Mouse (Mus musculus) myocyte (in vitro differentiated cells): ENCODE measurements around the gene Ifit1. TPM values are rescaled to one million over a fixed set of nuclear protein-coding genes. Genes with fewer than 3 reads are reported as not detected.

Experiments used
- H3K27me3 ChIP-seq: one replicate; pipeline ENCODE4 v1.6.1; 2011; ENCODE audit not compliant: control insufficient read depth, insufficient read depth, insufficient read length
- H3K36me3 ChIP-seq: one replicate; pipeline ENCODE4 v1.6.1; 2011; ENCODE audit not compliant: control insufficient read depth, insufficient read depth
- H3K4me2 ChIP-seq: one replicate; pipeline ENCODE4 v1.6.1; 2011; ENCODE audit warnings: low read depth, control low read depth
- H3K4me3 ChIP-seq: one replicate; pipeline ENCODE4 v1.5.1; 2011; ENCODE audit warnings: mild to moderate bottlenecking, control low read depth, moderate library complexity
- H3K79me2 ChIP-seq: one replicate; pipeline ENCODE4 v1.6.1; 2011; ENCODE audit not compliant: control insufficient read depth, insufficient read depth
- H3ac ChIP-seq: one replicate; pipeline ENCODE4 v1.6.1; 2011; ENCODE audit not compliant: control insufficient read depth, insufficient read length
- CEBPB ChIP-seq: IDR thresholded peaks from 2 replicates; pipeline ENCODE4 v1.6.1; 2011; ENCODE audit warnings: mild to moderate bottlenecking, moderate library complexity; ENCODE audit not compliant: poor library complexity, insufficient read depth, severe bottlenecking
- E2F4 ChIP-seq: IDR thresholded peaks from one replicate; pipeline ENCODE4 v1.6.1; 2011; ENCODE audit warnings: mild to moderate bottlenecking, control low read depth, moderate library complexity; ENCODE audit not compliant: insufficient read depth
- MAX ChIP-seq: IDR thresholded peaks from one replicate; pipeline ENCODE4 v1.6.1; 2011; ENCODE audit warnings: low read depth, mild to moderate bottlenecking, control low read depth
- MYOD1 ChIP-seq, 3 experiments: IDR thresholded peaks; one replicate each; pipeline ENCODE4 v1.6.1; 2011; ENCODE audit warnings: control low read depth in 2 of 3, low read depth in 2 of 3, mild to moderate bottlenecking in 2 of 3, moderate library complexity in 1 of 3; ENCODE audit not compliant: insufficient read length in 2 of 3, control insufficient read depth in 1 of 3
- MYOG ChIP-seq, 3 experiments: IDR thresholded peaks; one replicate each; pipeline ENCODE4 v1.6.1; 2011; ENCODE audit warnings: control low read depth in 2 of 3, low read depth in 2 of 3, mild to moderate bottlenecking in 2 of 3; ENCODE audit not compliant: insufficient read length in 2 of 3, control insufficient read depth in 1 of 3, insufficient read depth in 1 of 3
- POLR2A ChIP-seq: IDR thresholded peaks from one replicate; pipeline ENCODE4 v1.6.1; 2011; ENCODE audit warnings: low read depth, mild to moderate bottlenecking, control low read depth, moderate library complexity; ENCODE audit not compliant: insufficient read length
- POLR2AphosphoS2 ChIP-seq: IDR thresholded peaks from one replicate; pipeline ENCODE4 v1.6.1; 2011; ENCODE audit warnings: low read depth, control low read depth; ENCODE audit not compliant: insufficient read length
- REST ChIP-seq: IDR thresholded peaks from one replicate; pipeline ENCODE4 v1.6.1; 2011; ENCODE audit warnings: mild to moderate bottlenecking, control low read depth, moderate library complexity; ENCODE audit not compliant: insufficient read depth, insufficient read length
- SRF ChIP-seq: IDR thresholded peaks from one replicate; pipeline ENCODE4 v1.6.1; 2011; ENCODE audit warnings: low read depth; ENCODE audit not compliant: control insufficient read depth, insufficient read length
- TCF12 ChIP-seq: IDR thresholded peaks from one replicate; pipeline ENCODE4 v1.6.1; 2011; ENCODE audit warnings: mild to moderate bottlenecking, control low read depth; ENCODE audit not compliant: poor library complexity, insufficient read depth, severe bottlenecking
- TCF3 ChIP-seq: IDR thresholded peaks from one replicate; pipeline ENCODE4 v1.6.1; 2011; ENCODE audit warnings: low read depth, control low read depth; ENCODE audit not compliant: insufficient read length
- USF1 ChIP-seq: IDR thresholded peaks from one replicate; pipeline ENCODE4 v1.6.1; 2011; ENCODE audit warnings: low read depth, mild to moderate bottlenecking, control low read depth, moderate library complexity
- polyA plus RNA-seq: library from polyadenylated mRNA; unstranded; fragments of >200 nt; fragmentation: generic; extraction: Trizol; gene quantifications from one replicate; pipeline ENCODE4 v1.2.1, GENCODE M21; 2012; ENCODE audit warnings: missing spikeins

Gene Ifit1
- polyA plus RNA-seq, 1 experiment, result 0.53 TPM

- Histone ChIP-seq H3K4me2 (no peak overlapping the region), H3K4me3 (no peak overlapping the region), H3ac (no peak overlapping the region), H3K36me3 (no peaks in the 10 kb centered on the region), H3K79me2 (no peaks in the 10 kb centered on the region), H3K27me3 (peaks cover 34% of the 10 kb centered on the region)
- TF ChIP-seq POLR2A (no peak), CEBPB (no peak), USF1 (no peak)
Observed at GRCm38 (mm10) chr19:34623781-34624180, 16.9 kb upstream of the Ifit1 start.

- no peaks in the 10 kb centered on the region for H3K36me3 ChIP-seq
- no peaks in the 10 kb centered on the region for H3K79me2 ChIP-seq
- H3K4me3 ChIP-seq, result no peak overlapping the region
- H3K27me3 ChIP-seq, result peaks cover 34% of the 10 kb centered on the region
- TF ChIP-seq E2F4, result no peak
- TF ChIP-seq MYOD1 (IDR thresholded peaks at IDR 0.05; ENCODE audit: control insufficient read depth in 1 of 3, insufficient read length in 2 of 3, low read depth in 2 of 3), result no peak
- TF ChIP-seq TCF3, result no peak
- no peak for TF ChIP-seq POLR2AphosphoS2
- no peak for TF ChIP-seq REST
- TF ChIP-seq SRF, result no peak
- TF ChIP-seq CEBPB, result no peak
- no peak overlapping the region for H3ac ChIP-seq
- no peak overlapping the region for H3K4me2 ChIP-seq
Observed at GRCm38 (mm10) chr19:34624663-34625062, 16.0 kb upstream of the Ifit1 start.

- TF ChIP-seq MYOD1 (IDR thresholded peaks at IDR 0.05; ENCODE audit: control insufficient read depth in 1 of 3, insufficient read length in 2 of 3, low read depth in 2 of 3), result no peak
- TF ChIP-seq MAX, result no peak
- no peak for TF ChIP-seq SRF
- TF ChIP-seq TCF12, result no peak
- no peak for TF ChIP-seq E2F4
- TF ChIP-seq MYOG (IDR thresholded peaks at IDR 0.05; ENCODE audit: control insufficient read depth in 1 of 3, insufficient read depth in 1 of 3, insufficient read length in 2 of 3, low read depth in 2 of 3), result no peak
- TF ChIP-seq USF1, result no peak
- no peak for TF ChIP-seq CEBPB
- no peak for TF ChIP-seq POLR2AphosphoS2
- TF ChIP-seq TCF3, result no peak
- no peaks in the 10 kb centered on the region for H3K79me2 ChIP-seq
- no peak overlapping the region for H3ac ChIP-seq
- no peaks in the 10 kb centered on the region for H3K36me3 ChIP-seq
- no peak overlapping the region for H3K4me2 ChIP-seq
- peaks cover 27% of the 10 kb centered on the region for H3K27me3 ChIP-seq
- H3K4me3 ChIP-seq, result no peak overlapping the region
Observed at GRCm38 (mm10) chr19:34627496-34627895, 13.2 kb upstream of the Ifit1 start.

- TF ChIP-seq MAX, result no peak
- TF ChIP-seq POLR2AphosphoS2, result no peak
- H3K4me2 ChIP-seq, result no peak overlapping the region
- H3K4me3 ChIP-seq, result no peak overlapping the region
- H3K36me3 ChIP-seq, result no peaks in the 10 kb centered on the region
- H3ac ChIP-seq, result no peak overlapping the region
- H3K79me2 ChIP-seq, result no peaks in the 10 kb centered on the region
- peaks cover 13% of the 10 kb centered on the region for H3K27me3 ChIP-seq
Observed at GRCm38 (mm10) chr19:34631487-34631886, 9.2 kb upstream of the Ifit1 start.

- Histone ChIP-seq H3K4me3 (no peak overlapping the region), H3K4me2 (no peak overlapping the region), H3ac (no peak overlapping the region), H3K79me2 (no peaks in the 10 kb centered on the region), H3K36me3 (no peaks in the 10 kb centered on the region), H3K27me3 (peaks cover 13% of the 10 kb centered on the region)
- TF ChIP-seq USF1, result no peak
- no peak for TF ChIP-seq MAX
- TF ChIP-seq POLR2AphosphoS2, result no peak
- no peak for TF ChIP-seq TCF12
- no peak for TF ChIP-seq SRF
- no peak for TF ChIP-seq REST
- no peak for TF ChIP-seq MYOD1 (IDR thresholded peaks at IDR 0.05; ENCODE audit: control insufficient read depth in 1 of 3, insufficient read length in 2 of 3, low read depth in 2 of 3)
- no peak for TF ChIP-seq TCF3
Observed at GRCm38 (mm10) chr19:34633484-34633883, 7.2 kb upstream of the Ifit1 start.

GRCm38 (mm10) chr19:34636933-34637557 is 3.6 kb upstream of the Ifit1 start:
- no peaks in the 10 kb centered on the region for H3K36me3 ChIP-seq
- H3K4me3 ChIP-seq, result no peak overlapping the region
- H3ac ChIP-seq, result no peak overlapping the region
- peaks cover 7% of the 10 kb centered on the region for H3K27me3 ChIP-seq
- H3K79me2 ChIP-seq, result no peaks in the 10 kb centered on the region
- no peak overlapping the region for H3K4me2 ChIP-seq
- no peak for TF ChIP-seq POLR2A
- TF ChIP-seq MYOD1 (IDR thresholded peaks at IDR 0.05; ENCODE audit: control insufficient read depth in 1 of 3, insufficient read length in 2 of 3, low read depth in 2 of 3), result no peak
- no peak for TF ChIP-seq E2F4
